Mouse (Mus musculus): ENCODE data around the gene Ndufa11.

Gene Ndufa11

GRCm38 (mm10) chr17:56761077-56761476 is 43.5 kb downstream of the Ndufa11 start:
- no peak for DNase-seq

- DNase-seq: peak; percentile 86
Measured at GRCm38 (mm10) chr17:56761991-56762410, 44.4 kb downstream of the Ndufa11 start.

- DNase-seq: peak; percentile 83
Measured at GRCm38 (mm10) chr17:56762769-56763731, 45.5 kb downstream of the Ndufa11 start.

- no peak for DNase-seq
Measured at GRCm38 (mm10) chr17:56763741-56764250, 46.2 kb downstream of the Ndufa11 start.

- peak; percentile 93 for DNase-seq
Measured at GRCm38 (mm10) chr17:56764474-56765354, 47.1 kb downstream of the Ndufa11 start, which contains the start of gene Dus3l. Dus3l (plus strand) TSS chr17:56764757.

GRCm38 (mm10) chr17:56765431-56765830 is 47.9 kb downstream of the Ndufa11 start:
- DNase-seq: no peak

- DNase-seq: no peak
Measured at GRCm38 (mm10) chr17:56766631-56767405, 49.3 kb downstream of the Ndufa11 start.

- no peak for DNase-seq
Measured at GRCm38 (mm10) chr17:56767531-56768135, 50.1 kb downstream of the Ndufa11 start.

GRCm38 (mm10) chr17:56768941-56769340 is 51.4 kb downstream of the Ndufa11 start:
- DNase-seq: no peak

- no peak for DNase-seq
Measured at GRCm38 (mm10) chr17:56769950-56770349, 52.4 kb downstream of the Ndufa11 start, which contains the start of gene Prr22. Prr22 (plus strand) TSS chr17:56770250.

All from kidney, adult 9 months (tissue).